ENCODE assay signal across 8 mouse cellular contexts in genomic region chr1:184041778-184042573, GRCm38 (mm10). TPM values are rescaled to one million over a fixed set of nuclear protein-coding genes. Genes with fewer than 3 reads are reported as not detected.
A peak's percentile ranks its signal among the peaks of the same experiment; 100 is the strongest.
DNase-seq lines count a peak whose midpoint lies in the region; ATAC-seq lines count a peak whose summit lies in the region.

No protein-coding gene starts in this region.

- H3K27me3 ChIP-seq in liver, embryonic 13.5 days: no peaks in the 10 kb centered on the region
- H3K27me3 ChIP-seq in liver, embryonic 11.5 days (replicated peaks; ENCODE audit: control insufficient read depth, insufficient read depth, low read length): no peaks in the 10 kb centered on the region

- DNase-seq in liver, embryonic 13.5 days: no peak
- no peak for DNase-seq in liver, embryonic 11.5 days (ENCODE audit: low spot score)
- peak; percentile 55 to 71 for DNase-seq in heart, postnatal 14 days
- peak; percentile 59 for DNase-seq in ovary, postnatal 36 days (ENCODE audit: low spot score)
- DNase-seq in cerebellum, postnatal 36 days: no peak
- DNase-seq in layer of hippocampus, adult 11-12 months (ENCODE audit: low spot score): no peak
- DNase-seq in embryo, embryonic 11 days: no peak

- H3K27ac ChIP-seq in liver, embryonic 13.5 days: no peak overlapping the region
- H3K27ac ChIP-seq in liver, embryonic 11.5 days (ENCODE audit: low read depth, low read length): no peak overlapping the region
- H3K27ac ChIP-seq in brown adipose tissue, adult 24 weeks (replicated peaks; ENCODE audit: low read depth, low read length): peak overlapping the region; percentile 80

- H3K36me3 ChIP-seq in liver, embryonic 13.5 days: no peaks in the 10 kb centered on the region
- H3K36me3 ChIP-seq in liver, embryonic 11.5 days (ENCODE audit: control insufficient read depth, insufficient read depth, low read length): peaks cover 1% of the 10 kb centered on the region

- intact Hi-C loops in heart, postnatal 14 days (cut with DNase I): no loop called here

- WGBS in liver, embryonic 13.5 days (ENCODE audit: insufficient replicate concordance): 74% methylated on average over 9 of the region's 9 CpGs
- 81% methylated on average over 9 of the region's 9 CpGs for WGBS in liver, embryonic 11.5 days

- ATAC-seq in liver, embryonic 13.5 days (ENCODE audit: low read depth): no peak
- ATAC-seq in liver, embryonic 11.5 days (replicated peaks; ENCODE audit: low FRiP score): no peak; the same call in 1 of the 2 replicates

- no peak overlapping the region for H3K4me3 ChIP-seq in liver, embryonic 13.5 days (replicated peaks)
- H3K4me3 ChIP-seq in liver, embryonic 11.5 days (ENCODE audit: low read depth, low read length): no peak overlapping the region
- peak overlapping the region; percentile 25 for H3K4me3 ChIP-seq in brown adipose tissue, adult 24 weeks (ENCODE audit: insufficient read depth, low read depth, low read length)

- H3K4me2 ChIP-seq in liver, embryonic 13.5 days: 0 out of 2 replicates have a peak overlapping the region, but pooled peaks have one; percentile 3
- no peak overlapping the region for H3K4me2 ChIP-seq in liver, embryonic 11.5 days

- no peaks in the 10 kb centered on the region for H3K9me3 ChIP-seq in liver, embryonic 13.5 days (replicated peaks)
- H3K9me3 ChIP-seq in liver, embryonic 11.5 days (ENCODE audit: control insufficient read depth, low read length): no peaks in the 10 kb centered on the region

- peaks cover 11% of the 10 kb centered on the region for H3K4me1 ChIP-seq in liver, embryonic 13.5 days (replicated peaks)
- H3K4me1 ChIP-seq in liver, embryonic 11.5 days (replicated peaks; ENCODE audit: control insufficient read depth, insufficient read depth, low read length): peaks cover 9% of the 10 kb centered on the region; the same call in 1 of the 2 replicates
- H3K4me1 ChIP-seq in brown adipose tissue, adult 24 weeks (ENCODE audit: control insufficient read depth, insufficient read depth, insufficient read length, low read length): peaks cover 11% of the 10 kb centered on the region

- peak overlapping the region; percentile 1; the same call in 1 of the 2 replicates for H3K9ac ChIP-seq in liver, embryonic 13.5 days
- no peak overlapping the region for H3K9ac ChIP-seq in liver, embryonic 11.5 days (ENCODE audit: low read depth, low read length)

RNA-seq across cellular contexts. Expression of gene 1700056E22Rik, which starts 7.9 kb away (rescaled TPM):
- polyA plus RNA-seq in liver, embryonic 13.5 days (2015; fragmentation: Nextera tagmentation; extraction: Ambion mirVana): 0.65 and 1.00 TPM in 2 replicates
- polyA plus RNA-seq in liver, embryonic 11.5 days (2014; fragmentation: Nextera tagmentation; extraction: Ambion mirVana): 0.70 and 0.95 TPM in 2 replicates
- polyA plus RNA-seq in brown adipose tissue, adult 24 weeks (2012; ENCODE audit: insufficient read depth, insufficient read length, missing spikeins): 3.9 and 4.6 TPM in 2 replicates
- under 1 TPM; 0.68 to 0.74 TPM for total RNA-seq in heart, postnatal 14 days (2021)

RNA-seq across cellular contexts. Expression of gene Dusp10, which starts 28.9 kb away (rescaled TPM):
- 2.7 and 3.6 TPM in 2 replicates for polyA plus RNA-seq in liver, embryonic 13.5 days (2015; fragmentation: Nextera tagmentation; extraction: Ambion mirVana)
- polyA plus RNA-seq in liver, embryonic 11.5 days (2014; fragmentation: Nextera tagmentation; extraction: Ambion mirVana): 5.4 and 6.1 TPM in 2 replicates
- 26.4 and 30.0 TPM in 2 replicates for polyA plus RNA-seq in brown adipose tissue, adult 24 weeks (2012; ENCODE audit: insufficient read depth, insufficient read length, missing spikeins)
- total RNA-seq in heart, postnatal 14 days (2021): 1 to 10 TPM; 6.9 to 7.2 TPM

Comparison
In these comparisons a context has a peak if more than half of its experiments do, and no peak if none do; other contexts are left out.
1. DNase-seq: peak in heart, postnatal 14 days (2 of 2) and ovary, postnatal 36 days (single experiment); none in liver, embryonic 13.5 days (single experiment), liver, embryonic 11.5 days (single experiment), cerebellum, postnatal 36 days (0 of 2), layer of hippocampus, adult 11-12 months (single experiment) and embryo, embryonic 11 days (single experiment).